Mouse (Mus musculus) CD4-positive helper T cell, adult 2 months (primary cell): ENCODE measurements around the gene Csde1.

Experiments used
- DNase-seq: peaks from one replicate; pipeline ENCODE4 v3.0.0-alpha.2; 2012; ENCODE audit warnings: low read depth, missing footprints, low spot score

Gene Csde1

GRCm38 (mm10) chr3:103020249-103020942, at the start of gene Csde1:
Gene Csde1, plus strand, starts transcription at chr3:103020426.
- DNase-seq: peak; percentile 99

- DNase-seq: no peak
Measured at GRCm38 (mm10) chr3:102970508-102970907, 49.7 kb upstream of the Csde1 start.

DNA sequence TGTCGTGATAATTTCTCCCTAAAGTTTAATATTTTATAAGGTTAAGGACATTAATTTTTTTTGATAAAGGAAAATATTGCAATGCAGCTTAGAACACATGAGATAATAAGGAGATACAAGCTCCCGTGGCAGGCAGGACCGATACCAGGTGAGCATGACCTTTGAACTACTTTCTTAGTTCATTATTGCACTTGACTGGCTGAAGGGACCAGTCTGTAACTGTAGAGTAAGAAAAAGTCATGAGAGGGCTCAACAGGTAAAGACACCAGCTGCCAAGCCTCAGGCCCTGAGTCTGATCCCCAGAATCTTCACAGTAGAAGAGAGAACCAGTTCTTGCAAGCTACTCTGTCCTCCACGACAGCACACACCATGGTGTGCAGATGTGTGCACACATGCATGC, 43.3 kb upstream of the Csde1 start:
- DNase-seq: no peak

- DNase-seq: no peak
Measured at GRCm38 (mm10) chr3:102979550-102980348, 40.5 kb upstream of the Csde1 start.

DNA sequence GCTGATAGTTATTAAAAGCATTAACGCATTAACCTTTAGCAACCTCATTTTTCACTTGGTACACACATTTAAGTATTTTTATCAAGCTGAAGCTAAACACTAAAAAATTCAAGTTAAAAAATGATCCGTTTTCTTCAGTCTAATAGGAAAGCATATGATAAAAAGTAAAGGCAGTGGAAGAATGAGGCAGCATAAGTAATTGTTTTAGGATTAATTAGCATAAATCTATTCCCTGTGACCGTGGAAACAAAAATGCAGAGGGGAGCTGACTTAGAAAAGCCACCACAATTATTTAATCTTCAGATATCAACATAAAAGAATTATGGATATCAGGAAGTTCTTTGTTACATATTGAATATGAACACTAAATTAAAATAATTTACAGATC, 39.9 kb upstream of the Csde1 start:
- no peak for DNase-seq

DNA sequence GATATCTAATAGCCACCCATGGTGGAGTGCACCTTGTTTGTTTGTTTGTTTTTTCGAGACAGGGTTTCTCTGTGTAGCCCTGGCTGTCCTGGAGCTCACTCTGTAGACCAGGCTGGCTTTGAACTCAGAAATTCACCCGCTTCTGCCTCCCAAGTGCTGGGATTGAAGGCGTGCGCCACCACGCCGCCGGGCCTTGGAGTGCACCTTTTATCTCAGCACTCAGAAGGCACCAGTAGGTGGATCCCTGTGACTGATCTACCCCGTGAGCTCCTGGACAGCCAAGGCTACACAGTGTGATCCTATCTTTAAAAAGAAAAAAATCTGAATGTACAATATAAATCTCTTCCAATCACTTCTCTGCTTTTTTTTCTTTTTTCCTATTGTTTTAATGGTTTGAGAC, 29.2 kb upstream of the Csde1 start:
- DNase-seq: no peak

DNA sequence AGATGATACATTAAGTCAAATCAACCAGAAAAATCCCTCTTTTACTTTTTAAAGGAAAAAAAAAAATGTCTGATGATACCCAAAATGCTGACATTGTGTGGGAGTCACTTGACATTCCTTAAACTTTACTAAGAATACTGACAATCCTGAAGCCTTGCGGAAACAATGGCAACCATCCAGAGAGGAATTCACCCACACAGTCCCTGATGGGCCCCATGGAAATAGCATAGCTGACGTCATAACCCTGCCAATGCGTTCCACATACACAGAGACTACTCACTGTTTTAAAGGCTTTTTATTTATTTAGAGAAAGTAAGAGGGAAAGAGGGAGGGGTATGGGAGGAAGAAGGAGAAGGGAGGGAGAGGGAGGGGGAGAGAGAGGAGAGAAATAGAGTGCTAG, 27.3 kb upstream of the Csde1 start:
- no peak for DNase-seq

- no peak for DNase-seq
Measured at GRCm38 (mm10) chr3:102995233-102995604, 25.0 kb upstream of the Csde1 start.

DNA sequence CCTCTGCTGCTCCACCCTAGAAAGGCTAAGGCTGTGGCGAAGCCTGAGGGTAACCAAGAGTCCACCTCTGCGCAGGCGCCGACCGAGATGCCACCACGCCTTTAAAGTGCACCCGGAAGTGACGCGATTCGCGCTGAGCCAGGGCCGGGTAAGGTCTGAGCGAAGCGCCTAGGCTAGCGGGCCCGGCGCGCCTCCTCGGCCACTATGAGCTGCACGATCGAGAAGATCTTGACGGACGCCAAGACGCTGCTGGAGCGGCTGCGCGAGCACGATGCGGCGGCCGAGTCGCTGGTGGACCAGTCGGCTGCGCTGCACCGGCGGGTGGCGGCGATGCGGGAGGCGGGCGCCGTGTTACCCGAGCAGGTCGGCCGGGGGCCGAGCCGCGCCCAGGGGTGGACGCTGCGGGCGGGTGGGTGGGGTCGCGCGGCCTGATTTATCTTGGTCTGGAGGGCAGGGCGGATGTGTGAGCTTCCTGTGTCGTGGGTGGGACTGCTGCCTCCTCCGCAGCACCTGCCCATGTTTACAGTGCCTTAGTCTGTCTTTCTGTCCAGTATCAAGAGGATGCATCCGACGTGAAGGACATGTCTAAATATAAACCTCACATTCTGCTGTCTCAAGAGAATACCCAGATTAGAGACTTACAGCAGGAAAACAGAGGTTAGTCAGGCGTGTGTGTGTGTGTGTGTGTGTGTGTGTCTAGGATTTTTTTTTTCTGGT, 24.5 kb upstream of the Csde1 start, which contains the start of gene Sike1:
Gene Sike1 (plus strand): TSS at position 104 of the 717 bp plus-strand sequence.
- DNase-seq: peak; percentile 95

DNA sequence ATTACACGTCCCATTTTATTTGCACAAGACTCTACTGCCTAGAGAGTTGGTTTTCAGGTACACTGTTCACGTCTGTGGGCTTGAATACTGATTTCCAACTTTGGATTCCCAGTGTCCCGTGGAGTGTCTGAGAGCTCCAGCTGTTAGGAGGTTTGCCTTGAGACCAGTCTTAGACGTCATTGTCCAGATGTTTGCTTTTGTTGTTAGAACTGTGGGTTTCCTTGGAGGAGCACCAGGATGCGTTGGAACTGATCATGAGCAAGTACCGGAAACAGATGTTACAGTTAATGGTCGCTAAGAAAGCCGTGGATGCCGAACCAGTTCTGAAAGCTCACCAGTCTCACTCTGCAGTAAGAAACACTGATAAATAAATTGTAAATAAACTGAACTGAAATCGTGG, 23.2 kb upstream of the Csde1 start:
- DNase-seq: no peak

GRCm38 (mm10) chr3:102997591-102997990, 22.6 kb upstream of the Csde1 start:
- DNase-seq: no peak

GRCm38 (mm10) chr3:103001595-103001994, 18.6 kb upstream of the Csde1 start:
- no peak for DNase-seq

GRCm38 (mm10) chr3:103017350-103017749, 2.9 kb upstream of the Csde1 start:
- DNase-seq: no peak

- peak; percentile 20 for DNase-seq
Measured at GRCm38 (mm10) chr3:103019462-103019861, 764 bp upstream of the Csde1 start.

GRCm38 (mm10) chr3:103020943-103021638, 865 bp downstream of the Csde1 start:
- peak; percentile 92 for DNase-seq

DNA sequence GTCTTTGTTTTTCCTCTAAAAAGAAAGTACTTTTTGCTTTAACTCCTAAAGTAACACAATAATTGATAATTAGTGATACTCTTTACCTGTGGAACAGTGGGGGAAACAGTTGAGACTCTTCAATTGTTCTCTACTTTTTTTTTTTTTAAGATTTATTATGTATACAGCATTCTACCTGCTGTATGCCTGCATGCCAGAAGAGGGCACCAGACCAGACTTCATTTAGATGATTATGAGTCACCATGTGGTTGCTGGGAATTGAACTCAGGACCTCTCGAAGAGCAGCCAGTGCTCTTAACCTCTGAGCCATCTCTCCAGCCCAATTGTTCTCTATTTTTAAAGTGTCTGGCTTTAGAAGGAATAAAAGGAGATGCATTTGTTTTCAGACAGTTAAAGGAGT, 5.9 kb downstream of the Csde1 start:
- peak; percentile 72 for DNase-seq

GRCm38 (mm10) chr3:103040285-103040684, 20.1 kb downstream of the Csde1 start:
- DNase-seq: no peak

GRCm38 (mm10) chr3:103040861-103041379, 20.7 kb downstream of the Csde1 start:
- DNase-seq: no peak

- DNase-seq: no peak
Measured at GRCm38 (mm10) chr3:103056016-103056595, 35.9 kb downstream of the Csde1 start.

DNA sequence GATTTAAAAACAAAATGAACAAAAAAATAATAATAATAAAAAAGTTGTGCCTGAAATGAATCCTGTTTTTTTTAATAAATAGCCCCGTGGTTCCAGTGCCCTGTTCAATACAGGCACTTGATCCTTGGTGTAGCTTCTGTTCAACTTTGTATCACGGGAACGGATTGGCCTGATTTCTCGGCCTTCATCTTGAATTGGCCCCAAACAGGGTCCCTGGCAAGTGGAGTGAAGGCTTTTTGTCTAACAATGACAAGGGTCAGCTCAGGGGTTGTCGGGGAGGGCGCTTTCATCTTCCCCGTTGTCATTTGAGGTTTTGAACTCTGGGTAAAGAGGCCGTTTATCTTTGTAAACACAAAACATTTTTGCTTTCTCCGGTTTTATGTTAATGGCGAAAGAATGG, 37.5 kb downstream of the Csde1 start:
- DNase-seq: no peak
